Mouse (Mus musculus): ENCODE measurements around the gene Tulp2.

DNA sequence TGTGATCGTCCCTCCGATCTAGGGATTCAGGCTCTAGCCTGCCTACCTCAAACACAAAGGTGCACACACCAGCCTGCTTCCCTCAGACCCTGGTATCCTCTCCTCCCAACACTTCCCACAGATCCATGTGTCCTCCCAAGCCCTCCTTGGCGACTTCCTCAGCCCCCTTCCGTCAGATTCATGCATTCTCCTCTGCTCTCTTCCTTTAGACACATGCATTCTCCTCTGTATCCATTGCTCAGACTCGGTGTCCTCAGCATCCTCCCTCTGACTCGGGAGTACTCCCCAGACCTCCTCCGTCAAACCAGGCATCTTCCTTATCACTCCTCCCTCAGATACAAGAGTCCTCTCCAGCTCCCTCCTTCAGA lies 47.9 kb upstream of the Tulp2 start:
- TF ChIP-seq POLR2A (IDR thresholded peaks at IDR 0.05; ENCODE audit: borderline replicate concordance, extremely low read depth, low read depth, low read length) (no peak), CTCF (IDR thresholded peaks at IDR 0.05; ENCODE audit: insufficient read depth, low read length) (no peak)
